Mouse (Mus musculus): ENCODE measurements around the gene Tmem216. TPM values are rescaled to one million over a fixed set of nuclear protein-coding genes. Genes with fewer than 3 reads are reported as not detected.
A peak's percentile ranks its signal among the peaks of the same experiment; 100 is the strongest.

The Tmem216 gene
- 43.3 and 47.8 TPM in 2 replicates for polyA plus RNA-seq (2015; fragmentation: Nextera tagmentation; extraction: Ambion mirVana)

DNA sequence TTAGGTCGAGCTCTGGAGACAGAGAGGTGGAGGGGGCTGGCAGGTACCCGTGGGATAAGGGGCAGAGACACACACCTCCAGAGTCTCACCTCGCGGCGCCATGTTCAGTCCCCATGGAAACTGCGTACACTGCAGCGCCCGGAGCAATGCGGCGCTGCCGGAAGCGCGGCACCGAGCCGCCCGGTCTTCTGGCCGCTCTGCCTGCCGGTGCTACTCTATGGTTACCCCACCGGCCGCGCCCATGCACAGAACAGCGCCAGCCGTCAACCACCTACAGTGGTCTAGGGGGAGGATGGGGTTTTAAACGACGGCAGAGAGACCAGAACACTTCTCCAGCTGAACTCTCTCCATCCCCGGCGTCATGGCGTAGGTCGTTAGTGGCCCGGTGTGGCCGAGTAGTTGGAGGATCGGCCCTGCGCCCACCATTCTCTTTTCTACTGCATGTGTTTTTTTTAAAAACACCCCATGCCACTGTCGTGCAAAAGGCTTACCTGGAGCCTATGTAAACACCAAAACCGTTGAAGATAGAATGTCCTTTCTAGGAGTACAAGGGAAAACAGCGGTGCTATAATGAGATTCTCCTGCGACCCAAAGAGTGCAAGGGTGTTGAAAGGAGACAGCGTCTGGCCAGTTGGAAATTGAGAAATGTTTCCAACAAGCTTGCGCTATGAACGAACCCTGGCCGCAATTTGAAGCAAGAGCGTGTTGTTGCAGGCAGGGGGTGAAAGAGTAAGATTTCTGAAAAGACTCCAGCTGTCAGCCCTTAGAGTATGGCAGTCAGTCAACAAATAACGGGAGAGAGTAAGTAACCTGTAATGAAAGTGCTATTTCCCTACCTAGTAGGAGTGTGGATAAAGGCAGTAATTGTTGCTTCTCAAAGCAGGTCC, at the start of gene Tmem216:
Tmem216 (minus strand) TSS at position 615 of the 887 bp plus-strand sequence.
- Histone ChIP-seq H3K27ac (replicated peaks) (peak within 1 kb of the TSS; percentile 84), H3K4me1 (peaks cover 21% of the 10 kb centered on the region), H3K36me3 (peaks cover 13% of the 10 kb centered on the region), H3K9ac (replicated peaks) (peak within 1 kb of the TSS; percentile 69), H3K4me3 (peak within 1 kb of the TSS; percentile 71), H3K27me3 (no peaks in the 10 kb centered on the region), H3K9me3 (no peaks in the 10 kb centered on the region), H3K4me2 (replicated peaks) (peak within 1 kb of the TSS; percentile 83)
- ATAC-seq (replicated peaks): peak; percentile 99
- WGBS: under 1% methylated on average over 43 of the region's 43 CpGs

DNA sequence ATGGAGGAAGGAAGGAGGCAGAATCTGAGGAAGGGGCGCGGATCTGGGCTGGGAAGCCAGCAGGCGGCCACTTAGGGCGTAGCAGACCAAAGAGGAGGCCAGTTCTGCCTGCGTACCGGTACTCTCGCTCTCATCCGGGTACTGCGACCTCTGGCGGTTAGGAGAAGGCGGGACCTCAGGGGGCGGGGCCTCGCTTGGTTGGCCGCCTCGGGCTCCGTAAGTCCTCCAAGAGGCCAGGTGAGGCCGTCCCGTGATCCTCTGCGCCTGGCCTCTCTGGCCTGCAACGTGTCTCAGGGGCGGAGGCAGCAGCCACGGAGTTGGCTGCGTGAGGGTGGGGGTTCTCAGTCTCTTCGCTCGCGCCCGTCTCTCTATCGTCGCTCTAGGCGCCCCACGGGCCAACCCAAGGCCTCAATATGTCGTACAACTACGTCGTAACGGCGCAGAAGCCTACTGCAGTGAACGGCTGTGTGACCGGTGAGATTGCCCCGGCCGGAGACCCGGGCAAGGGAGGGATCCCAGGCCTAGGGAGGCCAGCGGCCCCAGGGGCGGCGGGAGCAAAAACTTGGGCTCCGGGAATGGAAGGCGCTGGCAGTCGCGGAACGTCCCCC, 49.4 kb upstream of the Tmem216 start, which contains the start of the genes Ddb1 and Tkfc:
Ddb1 (plus strand) TSS at position 35 of the 608 bp plus-strand sequence.
Tkfc (minus strand) TSS at position 362 of the 608 bp plus-strand sequence.
- Histone ChIP-seq H3K4me1 (peaks cover 36% of the 10 kb centered on the region), H3K36me3 (peaks cover 27% of the 10 kb centered on the region), H3K4me2 (replicated peaks) (peak within 1 kb of the TSS; percentile 76), H3K9me3 (no peaks in the 10 kb centered on the region), H3K27me3 (no peaks in the 10 kb centered on the region), H3K9ac (replicated peaks) (peak within 1 kb of the TSS; percentile 96), H3K27ac (replicated peaks) (peak within 1 kb of the TSS; percentile 95), H3K4me3 (peak within 1 kb of the TSS; percentile 80)
- ATAC-seq (replicated peaks): peak; percentile 96
- under 1% methylated on average over 49 of the region's 49 CpGs for WGBS

GRCm38 (mm10) chr19:10604534-10604933, 48.5 kb upstream of the Tmem216 start:
- H3K27me3 ChIP-seq: no peaks in the 10 kb centered on the region
- 49% methylated on average over 3 of the region's 3 CpGs for WGBS
- H3K9me3 ChIP-seq: no peaks in the 10 kb centered on the region
- peak overlapping the region; percentile 96 for H3K9ac ChIP-seq (replicated peaks)
- H3K4me1 ChIP-seq: peaks cover 36% of the 10 kb centered on the region
- peak overlapping the region; percentile 80 for H3K4me3 ChIP-seq
- peak overlapping the region; percentile 76 for H3K4me2 ChIP-seq (replicated peaks)
- ATAC-seq (replicated peaks): no peak
- H3K36me3 ChIP-seq: peaks cover 19% of the 10 kb centered on the region
- H3K27ac ChIP-seq (replicated peaks): peak overlapping the region; percentile 95

DNA sequence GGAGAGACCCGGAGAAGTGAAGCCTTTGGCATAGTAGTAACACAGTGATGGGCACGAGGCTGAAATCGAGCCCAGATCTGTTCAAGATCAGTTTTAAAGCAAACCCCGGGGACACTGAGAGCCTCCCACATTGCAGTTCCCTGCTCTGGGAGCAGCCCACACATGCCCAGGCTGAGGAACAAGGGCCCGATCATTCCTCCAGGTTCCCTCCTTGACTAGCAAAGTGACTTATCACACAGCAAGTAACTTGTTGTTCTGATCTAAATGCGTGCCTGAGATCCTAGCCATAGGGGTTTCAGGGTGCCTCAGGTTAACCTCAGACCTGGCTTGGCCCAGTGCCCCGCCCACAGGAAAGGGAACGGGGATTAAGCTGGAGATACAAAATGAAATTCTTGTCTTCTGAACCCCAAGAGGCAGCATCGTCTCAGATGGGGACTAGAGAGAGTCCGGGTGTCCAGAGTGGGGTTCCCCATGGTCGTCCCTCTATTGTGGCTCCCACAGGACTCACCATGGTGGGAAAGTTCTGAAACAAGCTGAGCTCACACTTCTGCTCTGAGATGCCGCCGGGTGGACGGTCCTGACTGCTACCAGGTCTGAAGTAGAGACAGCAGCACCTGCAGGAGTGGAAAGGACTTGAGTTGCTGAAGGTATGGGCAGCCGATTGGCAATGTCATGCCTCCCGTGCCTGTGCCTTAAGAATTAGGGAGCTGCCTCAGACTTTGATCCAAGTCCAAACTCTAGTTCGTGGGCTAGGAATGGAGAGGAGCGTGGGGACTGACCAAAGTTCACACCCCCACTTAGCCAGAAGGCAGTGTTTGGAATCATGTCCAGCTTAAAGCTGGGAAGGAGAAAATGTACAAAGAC, 47.9 kb upstream of the Tmem216 start:
- no peak overlapping the region for H3K9ac ChIP-seq (replicated peaks)
- H3K27me3 ChIP-seq: no peaks in the 10 kb centered on the region
- WGBS: 87% methylated on average over 18 of the region's 18 CpGs
- no peak overlapping the region for H3K4me2 ChIP-seq (replicated peaks)
- peaks cover 13% of the 10 kb centered on the region for H3K36me3 ChIP-seq
- H3K4me1 ChIP-seq: peaks cover 36% of the 10 kb centered on the region
- no peak overlapping the region for H3K4me3 ChIP-seq
- peak overlapping the region; percentile 95 for H3K27ac ChIP-seq (replicated peaks)
- H3K9me3 ChIP-seq: no peaks in the 10 kb centered on the region
- ATAC-seq (replicated peaks): no peak

- Histone ChIP-seq H3K9me3 (no peaks in the 10 kb centered on the region), H3K4me1 (peaks cover 36% of the 10 kb centered on the region), H3K27ac (replicated peaks) (peak overlapping the region; percentile 95), H3K4me3 (peak overlapping the region; percentile 38), H3K4me2 (replicated peaks) (peak overlapping the region; percentile 71), H3K36me3 (peaks cover 2% of the 10 kb centered on the region; the same call in 1 of the 2 replicates), H3K9ac (replicated peaks) (peak overlapping the region; percentile 73), H3K27me3 (no peaks in the 10 kb centered on the region)
- peak; percentile 73 for ATAC-seq (replicated peaks)
- under 1% methylated on average over 9 of the region's 9 CpGs for WGBS
Measured at GRCm38 (mm10) chr19:10602787-10603186, 46.7 kb upstream of the Tmem216 start.

DNA sequence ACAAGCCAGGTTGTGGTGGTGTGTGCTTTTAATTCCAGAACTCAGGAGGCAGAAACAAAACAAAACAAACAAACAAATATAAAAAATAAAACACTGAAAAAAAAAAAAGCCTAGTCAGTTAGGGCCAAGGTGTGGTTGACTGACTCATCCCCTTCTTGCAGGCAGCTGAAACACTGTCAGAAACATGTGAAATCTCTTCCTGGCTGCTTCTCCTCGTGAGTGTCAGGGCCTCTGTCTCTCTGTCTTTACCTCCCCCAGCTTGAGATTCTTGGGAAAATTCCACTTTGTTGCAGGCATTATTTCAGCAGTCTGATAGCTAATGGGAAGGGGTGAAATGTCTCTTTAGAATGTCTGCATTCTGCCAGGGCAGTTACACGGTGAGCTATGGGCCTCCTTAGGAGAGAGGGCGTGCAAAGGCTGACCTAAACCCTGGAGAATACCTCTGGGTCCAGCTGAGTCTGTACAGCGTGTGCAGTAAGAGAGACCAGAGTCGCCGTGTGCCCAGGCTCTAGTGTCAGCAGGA, 46.3 kb upstream of the Tmem216 start:
- peak overlapping the region; percentile 73 for H3K9ac ChIP-seq (replicated peaks)
- H3K4me2 ChIP-seq (replicated peaks): peak overlapping the region; percentile 71
- no peaks in the 10 kb centered on the region for H3K36me3 ChIP-seq
- H3K9me3 ChIP-seq: no peaks in the 10 kb centered on the region
- peak; percentile 20; the same call in 1 of the 2 replicates for ATAC-seq (replicated peaks)
- peaks cover 36% of the 10 kb centered on the region for H3K4me1 ChIP-seq
- H3K27ac ChIP-seq (replicated peaks): peak overlapping the region; percentile 95
- 2% methylated on average over 6 of the region's 6 CpGs for WGBS
- peak overlapping the region; percentile 38 for H3K4me3 ChIP-seq
- H3K27me3 ChIP-seq: no peaks in the 10 kb centered on the region

DNA sequence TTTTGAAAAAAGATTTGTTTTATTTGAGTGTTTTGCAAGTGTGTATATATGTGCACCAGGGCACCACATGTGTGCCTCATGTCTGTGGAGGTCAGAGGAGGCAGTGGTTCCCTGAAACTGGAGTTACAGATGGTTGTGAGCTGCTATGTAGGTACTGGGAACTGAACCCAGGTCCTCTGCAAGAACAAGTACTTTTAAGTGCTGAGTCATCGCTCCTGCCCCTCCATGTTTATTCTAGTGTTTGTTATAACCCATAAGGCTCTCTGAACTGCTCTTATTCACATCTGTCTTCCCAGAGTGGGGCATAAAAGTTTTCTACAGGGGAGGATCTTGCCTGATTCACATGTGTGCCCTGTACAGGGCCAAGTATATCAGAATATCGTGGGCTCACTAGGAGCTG, 43.6 kb upstream of the Tmem216 start:
- H3K9ac ChIP-seq (replicated peaks): no peak overlapping the region
- no peaks in the 10 kb centered on the region for H3K9me3 ChIP-seq
- WGBS: 90% methylated on average over 2 of the region's 2 CpGs
- H3K27ac ChIP-seq (replicated peaks): no peak overlapping the region
- ATAC-seq (replicated peaks): no peak
- H3K27me3 ChIP-seq: no peaks in the 10 kb centered on the region
- H3K4me1 ChIP-seq: peaks cover 21% of the 10 kb centered on the region
- H3K4me2 ChIP-seq (replicated peaks): no peak overlapping the region
- no peak overlapping the region for H3K4me3 ChIP-seq
- H3K36me3 ChIP-seq: peaks cover 12% of the 10 kb centered on the region; the same call in 1 of the 2 replicates

DNA sequence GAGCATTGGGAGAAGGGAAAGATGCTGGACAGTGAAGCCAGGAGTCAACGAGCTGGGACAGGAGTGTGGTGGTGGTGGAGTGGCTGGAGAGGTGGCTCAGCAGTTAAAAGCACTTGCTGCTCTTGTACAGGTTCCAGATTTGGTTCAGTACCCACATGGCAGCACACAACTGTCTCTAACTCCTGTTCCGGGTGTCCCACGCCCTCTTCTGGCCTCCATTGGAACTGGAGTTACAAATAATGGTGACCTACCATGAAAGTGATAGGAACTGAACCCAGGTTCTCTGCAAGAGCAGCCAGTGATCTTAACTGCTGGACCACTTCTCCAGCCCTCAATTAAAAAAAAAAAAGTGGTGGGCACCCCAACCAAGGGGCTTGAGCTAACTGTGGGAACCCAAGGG, 42.1 kb upstream of the Tmem216 start:
- Histone ChIP-seq H3K36me3 (peaks cover 22% of the 10 kb centered on the region), H3K4me3 (no peak overlapping the region), H3K9me3 (no peaks in the 10 kb centered on the region), H3K4me2 (replicated peaks) (no peak overlapping the region), H3K9ac (replicated peaks) (no peak overlapping the region), H3K27me3 (no peaks in the 10 kb centered on the region), H3K4me1 (peaks cover 10% of the 10 kb centered on the region), H3K27ac (replicated peaks) (no peak overlapping the region)
- WGBS: 41% methylated on average over 3 of the region's 3 CpGs
- ATAC-seq (replicated peaks): no peak

DNA sequence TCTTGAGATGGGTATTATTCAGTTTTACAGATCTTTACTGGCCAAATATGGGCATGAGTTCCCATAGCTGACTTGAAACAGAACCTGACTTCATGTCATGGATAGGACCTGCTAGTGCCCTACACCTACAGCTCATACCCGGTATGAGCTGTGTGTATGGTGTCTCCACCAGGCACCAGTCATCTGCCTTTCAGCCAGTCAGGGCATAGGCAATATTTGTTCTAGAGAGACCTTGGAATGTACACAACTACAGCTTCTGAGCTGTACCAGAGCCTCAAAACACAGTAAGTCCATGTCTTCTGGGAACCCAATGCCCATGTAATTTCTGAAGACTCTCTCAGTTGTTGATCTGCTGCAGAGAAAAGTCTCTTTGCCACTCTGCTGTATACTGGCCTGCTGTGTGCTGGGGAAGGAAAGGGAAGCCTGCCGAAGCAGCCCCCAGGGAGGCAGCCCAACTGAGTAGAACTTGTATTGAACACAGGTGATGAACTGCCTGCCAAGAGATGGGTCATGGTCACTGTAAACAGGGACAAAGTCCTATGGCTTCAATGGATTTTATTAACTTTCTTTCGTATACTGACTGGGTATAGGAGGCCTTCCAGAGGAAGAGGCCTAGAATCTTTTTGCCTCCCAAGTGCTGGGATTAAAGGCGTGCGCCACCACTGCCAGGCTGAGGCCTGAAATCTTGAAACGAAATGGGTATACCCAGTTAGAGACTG, 35.8 kb upstream of the Tmem216 start:
- Histone ChIP-seq H3K36me3 (peaks cover 31% of the 10 kb centered on the region), H3K4me3 (no peak overlapping the region), H3K27ac (replicated peaks) (no peak overlapping the region), H3K4me1 (no peaks in the 10 kb centered on the region), H3K27me3 (no peaks in the 10 kb centered on the region), H3K9ac (replicated peaks) (no peak overlapping the region), H3K9me3 (no peaks in the 10 kb centered on the region), H3K4me2 (replicated peaks) (no peak overlapping the region)
- WGBS: 92% methylated on average over 6 of the region's 6 CpGs
- no peak for ATAC-seq (replicated peaks)

DNA sequence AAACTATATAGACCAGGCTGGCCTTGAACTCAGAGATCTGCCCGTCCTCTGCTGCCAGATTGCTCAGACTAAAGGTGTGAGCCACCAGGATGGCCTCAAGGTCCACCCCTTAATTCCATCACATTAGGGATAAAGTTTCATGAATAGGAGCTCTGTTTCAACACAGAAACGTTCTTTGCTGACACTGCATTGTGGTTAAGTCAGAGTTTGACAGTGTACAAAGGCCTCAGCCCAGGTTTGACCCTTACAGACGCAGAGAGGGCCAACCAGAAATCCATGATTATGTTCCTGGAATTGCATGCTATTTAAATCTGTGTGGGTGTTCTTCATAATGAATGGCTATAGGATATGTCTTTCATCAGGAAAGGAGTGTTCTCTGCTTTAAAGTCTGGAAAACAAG, 34.3 kb upstream of the Tmem216 start:
- H3K4me1 ChIP-seq: no peaks in the 10 kb centered on the region
- 68% methylated on average over 3 of the region's 3 CpGs for WGBS
- no peak overlapping the region for H3K27ac ChIP-seq (replicated peaks)
- no peaks in the 10 kb centered on the region for H3K9me3 ChIP-seq
- no peak overlapping the region for H3K4me3 ChIP-seq
- ATAC-seq (replicated peaks): no peak
- peaks cover 26% of the 10 kb centered on the region for H3K36me3 ChIP-seq
- H3K27me3 ChIP-seq: no peaks in the 10 kb centered on the region
- H3K9ac ChIP-seq (replicated peaks): no peak overlapping the region
- no peak overlapping the region for H3K4me2 ChIP-seq (replicated peaks)

Data from forebrain, embryonic 15.5 days (tissue).